Mouse (Mus musculus) kidney, embryonic 15.5 days (tissue): ENCODE measurements around the gene Arf3. TPM values are rescaled to one million over a fixed set of nuclear protein-coding genes. Genes with fewer than 3 reads are reported as not detected.
A peak's percentile ranks its signal among the peaks of the same experiment; 100 is the strongest.
"Not testable (repeated sequence)": the region's sequence is repeated elsewhere in the genome, so short reads cannot be mapped to it uniquely, and the experiment has no call there.

ENCODE experiments used
- ATAC-seq: fragments of 200-750 bp; cut with Nextera tagmentation; replicated peaks from 2 replicates; pipeline ENCODE4 v1.8.0; 2017; ENCODE audit warnings: moderate TSS enrichment; ENCODE audit not compliant: low FRiP score
- H3K27ac ChIP-seq: fragments of 300-500 bp; sonication (generic); 2 replicates; pipeline ENCODE4 v1.5.1; 2015; ENCODE audit warnings: mild to moderate bottlenecking, inconsistent platforms
- H3K27me3 ChIP-seq: fragments of 300-500 bp; sonication (generic); 2 replicates; pipeline ENCODE4 v1.6.1; 2015; ENCODE audit warnings: inconsistent platforms
- H3K36me3 ChIP-seq: fragments of 300-500 bp; sonication (generic); 2 replicates; pipeline ENCODE4 v1.6.1; 2015; ENCODE audit warnings: inconsistent platforms
- H3K4me1 ChIP-seq: fragments of 300-500 bp; sonication (generic); 2 replicates; pipeline ENCODE4 v1.6.1; 2015; ENCODE audit warnings: inconsistent platforms
- H3K4me2 ChIP-seq: fragments of 300-500 bp; sonication (generic); 2 replicates; pipeline ENCODE4 v1.6.1; 2015; ENCODE audit warnings: moderate library complexity, mild to moderate bottlenecking, inconsistent platforms
- H3K4me3 ChIP-seq: fragments of 300-500 bp; sonication (generic); replicated peaks from 2 replicates; pipeline ENCODE4 v1.5.1; 2015; ENCODE audit warnings: mild to moderate bottlenecking, inconsistent platforms
- H3K9ac ChIP-seq: fragments of 300-500 bp; sonication (generic); 2 replicates; pipeline ENCODE4 v1.6.1; 2015; ENCODE audit warnings: mild to moderate bottlenecking, inconsistent platforms
- H3K9me3 ChIP-seq: fragments of 300-500 bp; sonication (generic); replicated peaks from 2 replicates; pipeline ENCODE4 v1.6.1; 2016; ENCODE audit warnings: inconsistent platforms
- WGBS: fragments of 180-500 bp; shearing (Covaris S2); methylation state at CpG from one replicate; pipeline ENCODE4 v1.1.7; 2015; ENCODE audit warnings: mixed read lengths; 5-methylcytosine and 5-hydroxymethylcytosine counted together
- polyA plus RNA-seq: library from polyadenylated mRNA; unstranded; fragments of >200 nt; fragmentation: Nextera tagmentation; extraction: Ambion mirVana; gene quantifications from 2 replicates; pipeline ENCODE4 v1.2.1, GENCODE M21; 2015

Gene Arf3
- polyA plus RNA-seq, 1 experiment from 2014 or later = 55.6 TPM

GRCm38 (mm10) chr15:98774096-98774495, 11.1 kb upstream of the Arf3 start:
- H3K27ac ChIP-seq = no peak overlapping the region
- WGBS = 17% methylated on average over 15 of the region's 15 CpGs
- H3K27me3 ChIP-seq = peaks cover 99% of the 10 kb centered on the region
- ATAC-seq = no peak
- no peak overlapping the region for H3K4me2 ChIP-seq
- no peak overlapping the region for H3K9ac ChIP-seq
- H3K4me3 ChIP-seq = no peak overlapping the region
- H3K36me3 ChIP-seq = no peaks in the 10 kb centered on the region
- peaks cover 52% of the 10 kb centered on the region for H3K4me1 ChIP-seq
- no peaks in the 10 kb centered on the region for H3K9me3 ChIP-seq

GRCm38 (mm10) chr15:98772511-98773211, 9.6 kb upstream of the Arf3 start:
- Histone ChIP-seq H3K4me2 (peak overlapping the region; percentile 67), H3K36me3 (no peaks in the 10 kb centered on the region), H3K27ac (no peak overlapping the region), H3K9ac (peak overlapping the region; percentile 32; the same call in 1 of the 2 replicates), H3K27me3 (peaks cover 93% of the 10 kb centered on the region), H3K9me3 (no peaks in the 10 kb centered on the region), H3K4me1 (peaks cover 41% of the 10 kb centered on the region), H3K4me3 (peak overlapping the region; percentile 42)
- ATAC-seq = no peak
- WGBS = 2% methylated on average over 36 of the region's 36 CpGs

- no peak for ATAC-seq
- H3K4me1 ChIP-seq = peaks cover 34% of the 10 kb centered on the region
- H3K27ac ChIP-seq = no peak overlapping the region
- H3K36me3 ChIP-seq = no peaks in the 10 kb centered on the region
- peak overlapping the region; percentile 32; the same call in 1 of the 2 replicates for H3K9ac ChIP-seq
- no peaks in the 10 kb centered on the region for H3K9me3 ChIP-seq
- H3K4me3 ChIP-seq = peak overlapping the region; percentile 42
- WGBS = 5% methylated on average over 12 of the region's 12 CpGs
- peaks cover 86% of the 10 kb centered on the region for H3K27me3 ChIP-seq
- H3K4me2 ChIP-seq = peak overlapping the region; percentile 67
Measured at GRCm38 (mm10) chr15:98771813-98772425, 8.9 kb upstream of the Arf3 start.

- Histone ChIP-seq H3K36me3 (no peaks in the 10 kb centered on the region), H3K27ac (no peak overlapping the region), H3K4me2 (no peak overlapping the region), H3K27me3 (peaks cover 71% of the 10 kb centered on the region), H3K4me3 (no peak overlapping the region), H3K4me1 (peaks cover 23% of the 10 kb centered on the region), H3K9ac (no peak overlapping the region), H3K9me3 (no peaks in the 10 kb centered on the region)
- WGBS = 26% methylated on average over 5 of the region's 5 CpGs
- ATAC-seq = no peak
Measured at GRCm38 (mm10) chr15:98768259-98768658, 5.2 kb upstream of the Arf3 start.

GRCm38 (mm10) chr15:98765929-98766328, 2.9 kb upstream of the Arf3 start:
- Histone ChIP-seq H3K9me3 (no peaks in the 10 kb centered on the region), H3K4me3 (no peak overlapping the region), H3K9ac (no peak overlapping the region), H3K4me1 (peaks cover 23% of the 10 kb centered on the region), H3K36me3 (0 out of 2 replicates have a peak, but pooled peaks cover 3% of the 10 kb centered on the region), H3K27me3 (peaks cover 48% of the 10 kb centered on the region), H3K27ac (no peak overlapping the region), H3K4me2 (no peak overlapping the region)
- no peak for ATAC-seq
- WGBS = 68% methylated on average over 4 of the region's 4 CpGs

- Histone ChIP-seq H3K4me1 (peaks cover 25% of the 10 kb centered on the region), H3K36me3 (peaks cover 32% of the 10 kb centered on the region), H3K4me2 (peak overlapping the region; percentile 89), H3K4me3 (peak overlapping the region; percentile 99), H3K27ac (peak overlapping the region; percentile 92), H3K27me3 (peaks cover 22% of the 10 kb centered on the region), H3K9me3 (no peaks in the 10 kb centered on the region), H3K9ac (peak overlapping the region; percentile 92)
- ATAC-seq = peak; percentile 81
- WGBS = under 1% methylated on average over 24 of the region's 24 CpGs
Measured at GRCm38 (mm10) chr15:98762201-98762621, 803 bp downstream of the Arf3 start.

- ATAC-seq = no peak
- Histone ChIP-seq H3K4me2 (no peak overlapping the region), H3K4me3 (no peak overlapping the region), H3K4me1 (no peaks in the 10 kb centered on the region), H3K9ac (no peak overlapping the region), H3K36me3 (peaks cover 36% of the 10 kb centered on the region), H3K9me3 (no peaks in the 10 kb centered on the region), H3K27ac (no peak overlapping the region), H3K27me3 (no peaks in the 10 kb centered on the region)
- WGBS = 86% methylated on average over 2 of the region's 2 CpGs
Measured at GRCm38 (mm10) chr15:98754125-98754524, 8.9 kb downstream of the Arf3 start.

- Histone ChIP-seq H3K27ac (no peak overlapping the region), H3K9me3 (no peaks in the 10 kb centered on the region), H3K4me1 (0 out of 2 replicates have a peak, but pooled peaks cover under 1% of the 10 kb centered on the region), H3K27me3 (no peaks in the 10 kb centered on the region), H3K36me3 (peaks cover 26% of the 10 kb centered on the region), H3K4me3 (no peak overlapping the region), H3K4me2 (no peak overlapping the region), H3K9ac (no peak overlapping the region)
- 80% methylated on average over 8 of the region's 8 CpGs for WGBS
- ATAC-seq = no peak
Measured at GRCm38 (mm10) chr15:98753021-98753423, 10.0 kb downstream of the Arf3 start.

GRCm38 (mm10) chr15:98749093-98749492, 13.9 kb downstream of the Arf3 start:
- Histone ChIP-seq H3K4me3 (no peak overlapping the region), H3K27ac (no peak overlapping the region), H3K9me3 (no peaks in the 10 kb centered on the region), H3K9ac (no peak overlapping the region), H3K4me1 (peaks cover 12% of the 10 kb centered on the region; the same call in 1 of the 2 replicates), H3K36me3 (peaks cover 24% of the 10 kb centered on the region), H3K27me3 (no peaks in the 10 kb centered on the region), H3K4me2 (no peak overlapping the region)
- no peak for ATAC-seq
- WGBS = 94% methylated on average over 2 of the region's 2 CpGs

- Histone ChIP-seq H3K4me1 (peaks cover 12% of the 10 kb centered on the region; the same call in 1 of the 2 replicates), H3K9ac (no peak overlapping the region), H3K4me2 (no peak overlapping the region), H3K4me3 (no peak overlapping the region), H3K36me3 (peaks cover 32% of the 10 kb centered on the region), H3K27ac (no peak overlapping the region), H3K27me3 (no peaks in the 10 kb centered on the region), H3K9me3 (no peaks in the 10 kb centered on the region)
- ATAC-seq = no peak
- WGBS = 78% methylated on average over 6 of the region's 6 CpGs
Measured at GRCm38 (mm10) chr15:98747296-98747695, 15.7 kb downstream of the Arf3 start.

- Histone ChIP-seq H3K9ac (no peak overlapping the region), H3K9me3 (no peaks in the 10 kb centered on the region), H3K4me1 (peaks cover 12% of the 10 kb centered on the region; the same call in 1 of the 2 replicates), H3K27me3 (no peaks in the 10 kb centered on the region), H3K4me3 (no peak overlapping the region), H3K4me2 (no peak overlapping the region), H3K27ac (no peak overlapping the region), H3K36me3 (peaks cover 40% of the 10 kb centered on the region)
- WGBS = 83% methylated on average over 10 of the region's 10 CpGs
- ATAC-seq = no peak
Measured at GRCm38 (mm10) chr15:98746344-98746965, 16.6 kb downstream of the Arf3 start.

- Histone ChIP-seq H3K36me3 (peaks cover 59% of the 10 kb centered on the region), H3K4me1 (peaks cover 12% of the 10 kb centered on the region; the same call in 1 of the 2 replicates)
- not testable (repeated sequence) for H3K9ac ChIP-seq, ATAC-seq, H3K27ac ChIP-seq, H3K4me3 ChIP-seq, H3K27me3 ChIP-seq, H3K4me2 ChIP-seq, H3K9me3 ChIP-seq
- WGBS = 86% methylated on average over 3 of the region's 3 CpGs
Measured at GRCm38 (mm10) chr15:98743863-98744262, 19.2 kb downstream of the Arf3 start.
